In the genomic region with DNA sequence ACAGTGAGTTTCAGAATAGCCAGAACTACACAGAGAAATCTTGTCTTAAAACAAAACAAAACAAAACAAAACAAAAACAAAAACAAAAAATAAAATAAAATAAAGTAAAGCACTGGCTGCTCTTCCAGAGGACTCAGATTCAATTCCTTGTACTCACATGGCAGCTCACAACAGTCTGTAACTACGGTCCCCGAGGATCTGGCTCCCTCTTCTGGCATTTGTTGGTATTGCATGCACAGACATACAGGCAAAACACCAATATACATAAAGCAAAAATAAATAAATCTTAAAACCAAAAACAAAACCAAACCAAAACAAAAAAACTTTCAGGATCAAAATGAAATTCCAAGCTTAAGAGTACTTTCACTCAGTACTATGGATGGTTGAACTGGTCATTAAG, we compare ENCODE assay signal across 8 mouse cellular contexts. TPM values are rescaled to one million over a fixed set of nuclear protein-coding genes. Genes with fewer than 3 reads are reported as not detected.
DNase-seq lines count a peak whose midpoint lies in the region.

No protein-coding gene starts in this region.

- DNase-seq in gastrocnemius, adult 18-20 months (ENCODE audit: low spot score) = peak; percentile 4
- no peak for DNase-seq in gastrocnemius, postnatal 25 days
- DNase-seq in ovary, postnatal 10 days (ENCODE audit: low spot score) = peak; percentile 4
- DNase-seq in ovary, adult 18-20 months (ENCODE audit: low spot score) = no peak
- peak; percentile 33 for DNase-seq in brain, adult 2 months (ENCODE audit: low read depth, low spot score)
- DNase-seq in heart, postnatal 4 days = peak; percentile 46
- peak; percentile 51 for DNase-seq in lung, postnatal 14 days
- peak; percentile 68 for DNase-seq in thymus, postnatal 4 days

RNA-seq across cellular contexts. Expression of a gene that starts 36.0 kb away (rescaled TPM):
- total RNA-seq in gastrocnemius, adult 18-20 months (2021) = 1 to 10 TPM; 6.3 to 6.9 TPM
- 10 to 100 TPM; 10.1 to 13.0 TPM for total RNA-seq in gastrocnemius, postnatal 25 days (2021)
- total RNA-seq in heart, postnatal 4 days (2021) = 10 to 100 TPM; 93.6 to 97.2 TPM

Comparison
In these comparisons a context has a peak if more than half of its experiments do, and no peak if none do; other contexts are left out.
1. DNase-seq: peak in gastrocnemius, adult 18-20 months (single experiment), ovary, postnatal 10 days (single experiment), brain, adult 2 months (single experiment), heart, postnatal 4 days (single experiment), lung, postnatal 14 days (single experiment) and thymus, postnatal 4 days (single experiment); none in gastrocnemius, postnatal 25 days (single experiment) and ovary, adult 18-20 months (single experiment).
2. RNA of a gene that starts 36.0 kb away (total RNA-seq): 93.6 to 97.2 TPM in heart, postnatal 4 days; 10.1 to 13.0 TPM in gastrocnemius, postnatal 25 days and 6.3 to 6.9 TPM in gastrocnemius, adult 18-20 months; every median in the first group is over 4 times any median in the second.